Mouse (Mus musculus): ENCODE measurements around the gene Bcar3.

Gene Bcar3

GRCm38 (mm10) chr3:122292300-122293222, 1.4 kb upstream of the Bcar3 start:
- DNase-seq (ENCODE audit: low read depth, low spot score), result no peak

- DNase-seq (ENCODE audit: low read depth, low spot score), result no peak
These were observed 548 bp upstream of the Bcar3 start for GRCm38 (mm10) chr3:122293223-122293953.

- DNase-seq (ENCODE audit: low read depth, low spot score), result peak; percentile 74
These were observed 1.6 kb downstream of the Bcar3 start for GRCm38 (mm10) chr3:122295511-122295910.

GRCm38 (mm10) chr3:122296979-122297378, 3.0 kb downstream of the Bcar3 start:
- DNase-seq (ENCODE audit: low read depth, low spot score), result no peak

GRCm38 (mm10) chr3:122300983-122301919, 7.3 kb downstream of the Bcar3 start:
- DNase-seq (ENCODE audit: low read depth, low spot score), result peak; percentile 85

- no peak for DNase-seq (ENCODE audit: low read depth, low spot score)
These were observed 10.6 kb downstream of the Bcar3 start for GRCm38 (mm10) chr3:122304560-122304959.

- DNase-seq (ENCODE audit: low read depth, low spot score), result no peak
These were observed 14.1 kb downstream of the Bcar3 start for GRCm38 (mm10) chr3:122307894-122308671.

GRCm38 (mm10) chr3:122308981-122309380, 15.0 kb downstream of the Bcar3 start:
- no peak for DNase-seq (ENCODE audit: low read depth, low spot score)

- no peak for DNase-seq (ENCODE audit: low read depth, low spot score)
These were observed 18.1 kb downstream of the Bcar3 start for GRCm38 (mm10) chr3:122312078-122312477.

- no peak for DNase-seq (ENCODE audit: low read depth, low spot score)
These were observed 19.1 kb downstream of the Bcar3 start for GRCm38 (mm10) chr3:122312936-122313629.

GRCm38 (mm10) chr3:122313936-122314335, 20.0 kb downstream of the Bcar3 start:
- no peak for DNase-seq (ENCODE audit: low read depth, low spot score)

GRCm38 (mm10) chr3:122316621-122317020, 22.7 kb downstream of the Bcar3 start:
- DNase-seq (ENCODE audit: low read depth, low spot score), result no peak

GRCm38 (mm10) chr3:122317339-122317738, 23.4 kb downstream of the Bcar3 start:
- DNase-seq (ENCODE audit: low read depth, low spot score), result no peak

- no peak for DNase-seq (ENCODE audit: low read depth, low spot score)
These were observed 28.3 kb downstream of the Bcar3 start for GRCm38 (mm10) chr3:122322226-122322625.

GRCm38 (mm10) chr3:122323841-122324240, 29.9 kb downstream of the Bcar3 start:
- DNase-seq (ENCODE audit: low read depth, low spot score), result no peak

- no peak for DNase-seq (ENCODE audit: low read depth, low spot score)
These were observed 30.6 kb downstream of the Bcar3 start for GRCm38 (mm10) chr3:122324528-122324927.

GRCm38 (mm10) chr3:122330484-122330883, 36.5 kb downstream of the Bcar3 start:
- DNase-seq (ENCODE audit: low read depth, low spot score), result no peak

- no peak for DNase-seq (ENCODE audit: low read depth, low spot score)
These were observed 39.6 kb downstream of the Bcar3 start for GRCm38 (mm10) chr3:122333493-122333892.

GRCm38 (mm10) chr3:122333902-122334301, 40.0 kb downstream of the Bcar3 start:
- no peak for DNase-seq (ENCODE audit: low read depth, low spot score)

- DNase-seq (ENCODE audit: low read depth, low spot score), result no peak
These were observed 40.4 kb downstream of the Bcar3 start for GRCm38 (mm10) chr3:122334375-122334774.
